Mouse (Mus musculus) bone marrow macrophage, adult 2 months (primary cell): ENCODE data around the gene Gabrb1.

Experiments used
- CTCF ChIP-seq: IDR thresholded peaks from 2 replicates; pipeline ENCODE4 v1.5.1; 2012; ENCODE audit warnings: low read depth, mild to moderate bottlenecking, low read length, moderate library complexity
- POLR2A ChIP-seq: IDR thresholded peaks from 2 replicates; pipeline ENCODE4 v1.6.1; 2012; ENCODE audit warnings: mild to moderate bottlenecking, low read depth, low read length, borderline replicate concordance

DNA sequence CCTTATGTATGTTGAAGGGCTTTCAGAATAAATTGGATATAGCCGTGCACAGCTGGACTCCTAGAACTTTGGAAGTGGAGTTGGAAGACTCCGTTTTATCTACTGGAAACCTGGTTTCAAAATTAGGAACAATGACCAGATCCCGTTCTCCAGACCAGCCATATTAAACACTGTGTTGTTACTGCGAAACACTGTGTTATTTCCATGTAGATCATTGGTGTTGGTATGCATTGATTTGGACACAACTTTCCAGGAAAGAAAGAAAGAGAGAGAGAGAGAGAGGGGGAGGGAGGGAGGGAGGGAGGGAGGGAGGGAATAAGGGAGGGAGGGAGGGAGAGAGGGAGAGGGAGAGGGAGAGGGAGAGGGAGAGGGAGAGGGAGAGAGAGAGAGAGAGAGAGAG, 517.1 kb downstream of the Gabrb1 start:
- no peak for TF ChIP-seq CTCF
- no peak for TF ChIP-seq POLR2A
